Mouse (Mus musculus) layer of hippocampus, adult 9-11 months (tissue): ENCODE measurements at regions not wholly inside any gene's neighbourhood (a gene's known extent, or its start where the extent isn't known, plus 50 kb on each side); places are given as distances from the start of the nearest gene placed in this dataset.
A peak's percentile ranks its signal among the peaks of the same experiment; 100 is the strongest.
"Not testable (repeated sequence)": the region's sequence is repeated elsewhere in the genome, so short reads cannot be mapped to it uniquely, and the experiment has no call there.

Experiments
- DNase-seq: peaks from one replicate; pipeline ENCODE4 v3.0.0; 2022

GRCm38 (mm10) chr8:31518903-31519302 lies 1909.6 kb upstream of the 5930422O12Rik start:
- DNase-seq, result no peak

DNA sequence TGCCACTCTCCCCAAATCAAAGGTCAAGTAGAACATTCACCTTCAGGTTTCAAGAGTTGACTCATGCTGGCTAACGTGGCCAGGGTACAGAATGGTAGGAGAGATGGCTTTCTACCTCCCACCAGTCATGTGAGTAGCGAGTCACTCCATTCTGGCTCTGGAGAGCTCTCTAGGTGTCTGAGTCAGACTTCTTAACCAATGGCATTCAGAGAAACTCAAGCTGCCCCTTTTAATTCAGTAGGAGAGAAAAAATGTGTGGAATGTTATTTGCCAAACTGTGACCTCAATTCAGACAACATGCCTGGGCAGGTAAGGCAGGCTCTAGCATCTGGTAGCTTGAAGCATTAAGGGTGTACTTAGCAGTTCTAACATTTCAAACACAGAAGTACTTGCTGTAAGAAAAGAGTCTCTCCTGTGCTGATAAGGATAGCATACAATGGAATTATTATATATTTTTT lies 1907.5 kb upstream of the 5930422O12Rik start:
- DNase-seq, result no peak

GRCm38 (mm10) chr8:31525071-31525470 lies 1903.4 kb upstream of the 5930422O12Rik start:
- DNase-seq, result no peak

DNA sequence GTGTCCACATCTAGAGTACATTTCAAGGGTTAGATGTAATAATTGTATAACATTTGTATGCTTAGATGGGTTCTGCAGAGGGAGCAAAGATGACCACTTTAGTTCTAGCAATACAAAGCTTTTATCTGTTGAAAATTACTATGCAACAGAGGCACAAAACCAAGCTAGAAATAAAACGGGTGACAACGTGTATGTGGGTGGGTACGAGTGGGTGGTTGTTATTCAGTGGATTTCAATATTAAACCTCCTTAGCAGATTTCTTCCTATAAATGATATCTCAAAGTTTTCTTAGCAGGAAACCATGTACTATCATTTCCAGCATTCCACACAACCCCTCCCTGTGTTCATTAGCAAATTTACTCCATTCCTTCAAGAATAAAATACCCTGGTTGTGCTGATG lies 1889.3 kb upstream of the 5930422O12Rik start:
- DNase-seq, result peak; percentile 12

- no peak for DNase-seq
These were observed 1886.9 kb upstream of the 5930422O12Rik start for GRCm38 (mm10) chr8:31541646-31542045.

- no peak for DNase-seq
These were observed 1854.4 kb upstream of the 5930422O12Rik start for GRCm38 (mm10) chr8:31574136-31574535.

GRCm38 (mm10) chr8:31576129-31576528 lies 1852.4 kb upstream of the 5930422O12Rik start:
- no peak for DNase-seq

GRCm38 (mm10) chr8:31584661-31585060 lies 1843.8 kb upstream of the 5930422O12Rik start:
- no peak for DNase-seq

DNA sequence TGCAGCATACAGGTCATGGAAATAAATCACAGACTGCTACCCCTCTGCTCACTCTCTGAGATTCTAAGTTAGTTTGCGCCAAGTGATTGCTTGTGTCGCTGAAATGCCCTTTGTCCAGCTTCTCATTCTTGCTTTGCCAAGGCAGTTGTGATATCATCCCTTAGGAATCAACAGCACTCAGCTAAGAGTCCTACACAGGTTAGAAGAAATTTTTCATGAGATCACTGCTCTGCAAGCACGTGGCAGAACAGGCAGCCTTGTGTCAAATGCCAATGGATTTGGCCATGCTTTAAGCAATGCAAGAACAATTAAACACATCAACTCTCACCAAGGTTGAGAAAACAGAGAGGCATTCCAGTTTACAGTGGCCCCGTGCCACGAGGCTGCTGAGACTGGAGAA lies 1829.0 kb upstream of the 5930422O12Rik start:
- no peak for DNase-seq

GRCm38 (mm10) chr8:31600979-31601378 lies 1827.5 kb upstream of the 5930422O12Rik start:
- DNase-seq, result no peak

- DNase-seq, result no peak
These were observed 1812.0 kb upstream of the 5930422O12Rik start for GRCm38 (mm10) chr8:31616501-31616900.

DNA sequence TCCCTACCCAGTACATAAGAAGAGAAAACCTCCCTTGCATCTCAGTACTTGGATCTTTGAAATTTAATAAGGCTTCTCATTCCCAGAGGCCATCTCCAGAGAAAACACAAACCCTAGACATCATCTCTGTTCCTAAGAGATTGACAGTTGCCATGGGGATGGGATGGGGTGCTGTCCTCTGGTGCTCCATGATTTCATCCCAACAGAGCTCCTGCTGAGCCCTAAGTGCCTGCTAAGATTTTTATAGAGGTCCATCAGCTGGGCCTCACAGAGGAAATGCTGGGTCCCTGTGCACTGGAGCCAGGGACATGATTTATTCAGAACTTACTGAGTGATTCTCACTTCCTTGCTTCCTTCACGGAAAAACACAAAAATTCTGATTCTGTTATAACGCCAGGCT lies 1800.8 kb upstream of the 5930422O12Rik start:
- no peak for DNase-seq

- DNase-seq, result no peak
These were observed 1800.4 kb upstream of the 5930422O12Rik start for GRCm38 (mm10) chr8:31628146-31628545.

GRCm38 (mm10) chr8:31638417-31638816 lies 1790.1 kb upstream of the 5930422O12Rik start:
- no peak for DNase-seq

GRCm38 (mm10) chr8:31663717-31664116 lies 1764.8 kb upstream of the 5930422O12Rik start:
- DNase-seq, result no peak

DNA sequence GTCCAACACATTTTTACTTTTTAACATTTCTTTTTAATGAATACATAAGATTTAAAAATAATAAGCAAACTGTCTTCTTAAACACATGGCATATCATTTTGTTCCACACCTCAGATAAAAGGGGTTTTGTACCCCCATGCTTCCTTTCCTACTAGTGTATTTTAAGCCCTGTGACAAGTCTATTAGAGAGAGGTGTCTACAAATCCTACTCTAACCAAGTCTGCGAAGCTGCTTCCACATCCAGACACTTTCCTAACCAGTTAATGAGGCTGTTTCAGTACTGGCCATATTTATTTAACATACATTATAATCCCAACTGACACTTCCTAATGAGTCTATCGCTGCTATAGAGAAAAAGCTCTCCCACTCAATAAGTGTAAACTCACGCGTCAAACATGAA lies 1763.0 kb upstream of the 5930422O12Rik start:
- DNase-seq, result no peak

- no peak for DNase-seq
These were observed 1724.3 kb upstream of the 5930422O12Rik start for GRCm38 (mm10) chr8:31704168-31704567.

DNA sequence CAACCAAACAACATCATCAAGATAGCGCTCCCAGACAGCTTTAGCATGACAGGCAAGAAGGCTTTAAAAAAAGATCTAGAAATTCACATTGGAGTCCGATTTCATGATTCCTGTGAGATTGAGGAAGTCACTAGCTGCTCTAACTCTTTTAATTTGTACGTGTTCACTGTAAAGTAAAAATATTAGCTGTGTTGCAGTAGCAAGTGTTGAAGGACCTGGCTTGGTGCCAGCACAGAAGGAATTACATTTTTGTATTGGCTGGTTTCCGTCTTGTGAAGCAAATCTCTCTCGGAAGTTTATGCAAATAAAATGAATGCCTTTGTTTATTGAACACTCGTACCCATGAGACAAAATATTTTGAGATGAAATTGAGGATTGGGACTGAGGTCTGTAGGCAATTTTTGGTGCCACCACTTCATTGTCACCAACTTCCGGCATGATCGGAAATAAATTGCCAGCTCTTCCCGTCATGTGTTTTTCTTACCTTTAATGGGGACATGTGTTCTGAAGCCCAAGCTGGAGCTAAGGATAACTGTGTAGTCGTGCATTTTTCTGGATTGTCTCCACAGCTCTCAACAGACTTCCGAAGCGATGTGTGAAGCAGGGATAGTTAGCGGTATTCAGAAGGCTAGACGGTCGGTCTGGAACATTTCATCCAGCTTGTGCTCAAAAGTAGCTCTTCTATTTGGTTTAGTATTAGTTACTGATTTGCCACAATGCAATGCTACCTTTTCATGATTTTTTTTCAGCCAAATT lies 1715.0 kb upstream of the 5930422O12Rik start:
- DNase-seq, result peak; percentile 1

DNA sequence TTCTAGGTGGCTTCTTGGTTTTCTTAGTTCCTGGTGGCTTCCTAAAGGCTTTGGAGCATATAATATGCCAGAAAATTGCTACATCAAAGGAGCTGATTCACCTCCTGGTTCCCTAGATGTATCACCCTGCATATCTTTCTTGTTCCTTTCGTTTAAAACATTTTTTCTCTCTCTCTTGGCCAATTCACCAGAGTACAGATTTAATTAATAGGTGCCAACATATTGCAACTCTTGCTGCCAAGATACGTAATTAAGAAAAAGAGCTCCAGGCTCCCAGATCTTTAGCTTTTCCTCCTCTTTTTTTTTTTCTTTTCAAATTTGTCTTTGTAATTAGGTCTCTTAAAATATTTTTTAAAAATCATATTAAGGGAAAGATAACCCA lies 1714.4 kb upstream of the 5930422O12Rik start:
- no peak for DNase-seq

DNA sequence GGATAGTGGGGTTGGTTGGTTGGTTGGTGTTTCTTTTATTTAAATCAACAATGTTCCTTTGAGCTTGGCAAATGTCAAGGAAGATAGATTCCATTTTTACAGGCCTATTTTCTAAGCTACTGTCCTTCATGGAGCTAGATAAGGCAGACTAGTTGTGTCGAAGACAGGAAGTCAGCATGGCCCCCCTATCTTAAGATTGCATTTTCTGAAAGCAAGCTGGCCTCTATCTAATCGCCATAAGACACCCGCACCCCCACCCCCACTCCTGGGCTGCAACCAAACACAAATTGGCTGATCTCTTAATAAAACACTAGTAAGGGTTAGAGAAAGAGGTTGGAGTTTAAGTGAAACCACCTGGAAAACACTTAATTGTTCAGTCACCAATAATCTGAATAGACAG lies 1708.5 kb upstream of the 5930422O12Rik start:
- DNase-seq, result no peak

DNA sequence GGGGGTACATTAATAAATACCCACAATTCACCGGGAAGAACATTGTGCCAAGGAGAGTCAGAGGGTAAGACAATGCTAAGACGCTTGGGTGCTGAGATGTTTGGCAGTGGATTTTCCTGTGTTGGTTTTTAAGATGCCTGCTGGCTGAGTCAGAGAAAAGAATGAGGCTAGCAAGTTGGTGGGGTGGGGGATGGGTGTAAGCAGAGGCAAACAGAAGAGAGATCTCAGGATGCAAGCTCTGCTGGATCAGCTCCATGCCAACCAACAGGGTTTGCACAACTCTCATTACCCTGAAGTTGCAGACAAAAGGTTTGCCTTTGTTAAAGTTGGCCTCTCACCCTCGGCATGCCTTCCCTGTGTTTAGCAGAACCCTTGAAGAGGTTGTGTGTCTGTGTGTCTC lies 1707.9 kb upstream of the 5930422O12Rik start:
- DNase-seq, result no peak

GRCm38 (mm10) chr8:31725430-31725829 lies 1703.1 kb upstream of the 5930422O12Rik start:
- DNase-seq, result no peak

GRCm38 (mm10) chr8:31735610-31736009 lies 1692.9 kb upstream of the 5930422O12Rik start:
- DNase-seq, result no peak

GRCm38 (mm10) chr8:31737314-31737713 lies 1691.2 kb upstream of the 5930422O12Rik start:
- DNase-seq, result not testable (repeated sequence)

GRCm38 (mm10) chr8:31746855-31747254 lies 1681.7 kb upstream of the 5930422O12Rik start:
- DNase-seq, result no peak
